Comparison of ENCODE assay signal across 8 mouse cellular contexts in the genomic region with DNA sequence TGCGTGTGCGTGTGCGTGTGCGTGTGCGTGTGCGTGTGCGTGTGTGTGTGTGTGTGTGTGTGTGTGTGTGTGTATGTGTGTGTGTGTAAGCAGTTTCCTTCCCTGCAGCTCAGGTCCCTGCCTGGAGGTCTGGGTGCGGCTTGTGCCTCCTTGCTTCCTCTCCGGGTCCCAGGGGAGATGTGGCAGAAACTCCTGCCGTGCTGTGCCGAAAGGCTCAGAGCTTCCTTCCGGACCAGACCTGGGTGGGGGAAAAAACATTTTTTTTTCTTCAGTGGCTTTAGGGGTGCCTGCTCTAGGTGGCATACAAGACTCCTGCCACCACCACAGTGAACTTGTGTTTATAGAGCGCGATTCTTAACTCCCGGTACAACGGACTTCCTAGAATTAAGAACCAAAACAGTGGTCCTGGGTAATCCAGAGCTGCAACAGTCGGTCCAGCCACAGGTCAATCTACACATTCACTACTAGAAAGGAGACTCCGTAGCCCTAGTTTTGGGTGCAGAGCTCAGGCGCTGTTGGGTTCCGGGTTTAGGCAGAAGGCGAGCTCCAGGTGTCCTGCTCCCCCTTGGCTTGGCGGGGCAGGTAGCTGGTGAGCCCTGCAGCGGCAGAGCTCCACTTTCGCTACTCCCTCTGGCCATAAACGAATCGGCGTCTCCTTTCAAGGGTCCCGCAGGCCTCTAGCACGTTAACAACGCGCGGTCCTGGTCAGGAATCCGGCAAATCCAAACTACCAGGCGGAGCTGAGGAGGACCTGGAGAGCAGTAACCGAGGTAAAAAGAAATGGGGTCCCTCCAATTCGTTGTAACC. TPM values are rescaled to one million over a fixed set of nuclear protein-coding genes. Genes with fewer than 3 reads are reported as not detected.
DNase-seq lines count a peak whose midpoint lies in the region; ATAC-seq and TF ChIP-seq lines count a peak whose summit lies in the region.

A gene (plus strand): TSS at position 535 of the 807 bp plus-strand sequence.

- no peak for TF ChIP-seq CTCF in bone marrow, adult 2 months (IDR thresholded peaks at IDR 0.05; ENCODE audit: control insufficient read depth, insufficient read depth, low read length)
- no peak for TF ChIP-seq CTCF in liver, postnatal 0 days (IDR thresholded peaks at IDR 0.05; ENCODE audit: low read depth)

- DNase-seq in kidney, adult 18-20 months: peak; percentile 64
- no peak for DNase-seq in kidney, adult 9 months
- DNase-seq in liver, postnatal 0 days: peak; percentile 41
- no peak for DNase-seq in Muller cell, postnatal 12 days (ENCODE audit: inconsistent ontology term)
- no peak for DNase-seq in thymus, postnatal 10 days (ENCODE audit: low spot score in 2 of 2)
- DNase-seq in frontal cortex, adult 2 months (ENCODE audit: extremely low spot score in 1 of 2, low spot score in 1 of 2): no peak

- peak within 1 kb of the TSS; percentile 56 for H3K4me2 ChIP-seq in heart, embryonic 15.5 days
- H3K4me2 ChIP-seq in liver, postnatal 0 days (ENCODE audit: low read depth, low read length): peak within 1 kb of the TSS; percentile 69

- peaks cover 73% of the 10 kb centered on the region for H3K27me3 ChIP-seq in heart, embryonic 15.5 days
- peaks cover 39% of the 10 kb centered on the region for H3K27me3 ChIP-seq in liver, postnatal 0 days (ENCODE audit: insufficient read depth, low read length)

- TF ChIP-seq POLR2A in bone marrow, adult 2 months (IDR thresholded peaks at IDR 0.05; ENCODE audit: borderline replicate concordance, control insufficient read depth, low read depth, low read length): no peak

- no peak for ATAC-seq in heart, embryonic 15.5 days (replicated peaks; ENCODE audit: insufficient number of reproducible peaks, insufficient read depth, low FRiP score, low read depth)
- peak; percentile 16; the same call in 1 of the 2 replicates for ATAC-seq in liver, postnatal 0 days

- no peak for TF ChIP-seq EP300 in liver, postnatal 0 days (IDR thresholded peaks at IDR 0.05; ENCODE audit: low read depth)

- H3K9ac ChIP-seq in heart, embryonic 15.5 days: no peak within 1 kb of the TSS
- peak within 1 kb of the TSS; percentile 72 for H3K9ac ChIP-seq in liver, postnatal 0 days (replicated peaks)

- no peaks in the 10 kb centered on the region for H3K9me3 ChIP-seq in heart, embryonic 15.5 days (replicated peaks)
- no peaks in the 10 kb centered on the region for H3K9me3 ChIP-seq in liver, postnatal 0 days (ENCODE audit: low read length)

- H3K4me1 ChIP-seq in bone marrow, adult 2 months (ENCODE audit: control insufficient read depth, insufficient read depth, low read length): no peaks in the 10 kb centered on the region
- H3K4me1 ChIP-seq in heart, embryonic 15.5 days (replicated peaks): peaks cover 37% of the 10 kb centered on the region
- H3K4me1 ChIP-seq in liver, postnatal 0 days (ENCODE audit: insufficient read depth): no peaks in the 10 kb centered on the region

- 4% methylated on average over 35 of the region's 36 CpGs for WGBS in bone marrow, adult 2 months
- WGBS in heart, embryonic 15.5 days: 4% methylated on average over 34 of the region's 36 CpGs
- WGBS in liver, postnatal 0 days (ENCODE audit: insufficient replicate concordance): 2% methylated on average over 36 of the region's 36 CpGs

- no peaks in the 10 kb centered on the region for H3K36me3 ChIP-seq in heart, embryonic 15.5 days
- no peaks in the 10 kb centered on the region for H3K36me3 ChIP-seq in liver, postnatal 0 days (replicated peaks; ENCODE audit: insufficient read depth, low read length)

- H3K27ac ChIP-seq in bone marrow, adult 2 months (ENCODE audit: control insufficient read depth, insufficient read depth, low read depth, low read length, poor library complexity): no peak within 1 kb of the TSS; the same call in 1 of the 2 replicates
- no peak within 1 kb of the TSS for H3K27ac ChIP-seq in heart, embryonic 15.5 days
- H3K27ac ChIP-seq in liver, postnatal 0 days (ENCODE audit: low read depth): peak within 1 kb of the TSS; percentile 86

- peak within 1 kb of the TSS; percentile 20 for H3K4me3 ChIP-seq in bone marrow, adult 2 months (replicated peaks; ENCODE audit: control insufficient read depth, low read depth, low read length)
- H3K4me3 ChIP-seq in heart, embryonic 15.5 days: peak within 1 kb of the TSS; percentile 36
- peak within 1 kb of the TSS; percentile 41 for H3K4me3 ChIP-seq in liver, postnatal 0 days (ENCODE audit: low read depth, low read length)

RNA-seq across cellular contexts. Expression of the gene that starts here (rescaled TPM):
- not detected in 2 replicates for polyA plus RNA-seq in bone marrow, adult 2 months (2011; ENCODE audit: insufficient read depth, insufficient read length, low replicate concordance, missing spikeins)
- polyA plus RNA-seq in heart, embryonic 15.5 days (2015; fragmentation: Nextera tagmentation; extraction: Ambion mirVana): 0.40 and 0.85 TPM in 2 replicates
- polyA plus RNA-seq in liver, postnatal 0 days (2015; fragmentation: Nextera tagmentation; extraction: Ambion mirVana): 4.9 and 5.4 TPM in 2 replicates
- polyA plus RNA-seq in frontal cortex, adult 2 months (2012; rRNA removed): 0.08 and 0.13 TPM in 2 replicates

Comparison
In these comparisons a context has a peak if more than half of its experiments do, and no peak if none do; other contexts are left out.
1. DNase-seq: peak in kidney, adult 18-20 months (single experiment) and liver, postnatal 0 days (single experiment); none in kidney, adult 9 months (single experiment), Muller cell, postnatal 12 days (single experiment), thymus, postnatal 10 days (0 of 2) and frontal cortex, adult 2 months (0 of 2).
2. Peak in every context shown above with its lines, with median percentiles within 50 percentile points of each other: H3K4me3 ChIP-seq.